Mouse (Mus musculus) liver, embryonic 14 days (tissue): ENCODE data around the gene 9130213A22Rik. TPM values are rescaled to one million over a fixed set of nuclear protein-coding genes. Genes with fewer than 3 reads are reported as not detected.

ENCODE experiments used
- polyA plus RNA-seq: library from polyadenylated mRNA; depleted of rRNA; stranded (reverse); fragments of >200 nt; gene quantifications from 2 replicates; pipeline ENCODE4 v1.2.3, GENCODE M21; 2012; rRNA removed

Gene 9130213A22Rik
- polyA plus RNA-seq, result 0.03 and 0.07 TPM in 2 replicates

GRCm38 (mm10) chr11:69122336-69122951 is at the start of gene 9130213A22Rik:
Gene 9130213A22Rik (minus strand): TSS chr11:69122589.

GRCm38 (mm10) chr11:69156800-69157199 is 34.4 kb upstream of the 9130213A22Rik start, which contains the start of gene Alox12b:
Gene Alox12b (plus strand): TSS chr11:69156989.

GRCm38 (mm10) chr11:69125852-69125918 is 3.3 kb upstream of the 9130213A22Rik start, which contains the start of gene Aloxe3:
Gene Aloxe3 (plus strand): TSS chr11:69125896.

GRCm38 (mm10) chr11:69120221-69121000 is 2.0 kb downstream of the 9130213A22Rik start, which contains the start of gene Hes7:
Gene Hes7 (plus strand): TSS chr11:69120404.

GRCm38 (mm10) chr11:69094697-69095429 is 27.5 kb downstream of the 9130213A22Rik start, which contains the start of gene Per1:
Gene Per1 (plus strand): TSS chr11:69095217.

GRCm38 (mm10) chr11:69088103-69088855 is 34.1 kb downstream of the 9130213A22Rik start, which contains the start of gene Vamp2:
Gene Vamp2 (plus strand): TSS chr11:69088490.

GRCm38 (mm10) chr11:69070590-69071222 is 51.7 kb downstream of the 9130213A22Rik start, which contains the start of gene Tmem107:
Gene Tmem107 (plus strand): TSS chr11:69070806.

Other genes starting within 250 kb of the 9130213A22Rik start
- 0.06 and 0.11 TPM in 2 replicates for gene Rnf222, start 234.0 kb downstream of the 9130213A22Rik start, polyA plus RNA-seq
- 1,921 and 1,984 TPM in 2 replicates for gene Rpl26, start 221.0 kb downstream of the 9130213A22Rik start, polyA plus RNA-seq
- gene Odf4, start 195.5 kb downstream of the 9130213A22Rik start, polyA plus RNA-seq, result not detected in 2 replicates
- gene Arhgef15, start 165.1 kb downstream of the 9130213A22Rik start, polyA plus RNA-seq, result 1.2 and 1.5 TPM in 2 replicates
- gene Slc25a35, start 154.5 kb downstream of the 9130213A22Rik start, polyA plus RNA-seq, result 0.42 and 0.44 TPM in 2 replicates
- gene Rangrf, start 147.4 kb downstream of the 9130213A22Rik start, polyA plus RNA-seq, result 21.1 and 24.1 TPM in 2 replicates
- 10.1 and 13.1 TPM in 2 replicates for gene Pfas, start 114.1 kb downstream of the 9130213A22Rik start, polyA plus RNA-seq
- gene Ctc1, start 106.7 kb downstream of the 9130213A22Rik start, polyA plus RNA-seq, result 18.1 and 20.4 TPM in 2 replicates
- gene Aurkb, start 76.9 kb downstream of the 9130213A22Rik start, polyA plus RNA-seq, result 73.3 and 80.7 TPM in 2 replicates
- gene Borcs6, start 62.9 kb downstream of the 9130213A22Rik start, polyA plus RNA-seq, result 3.3 and 3.5 TPM in 2 replicates
- 11.6 and 12.9 TPM in 2 replicates for gene Tmem107, start 51.8 kb downstream of the 9130213A22Rik start, polyA plus RNA-seq
- 19.1 and 24.8 TPM in 2 replicates for gene Vamp2, start 34.1 kb downstream of the 9130213A22Rik start, polyA plus RNA-seq
- 1.5 and 1.9 TPM in 2 replicates for gene Per1, start 27.4 kb downstream of the 9130213A22Rik start, polyA plus RNA-seq
- gene Hes7, start 2.2 kb downstream of the 9130213A22Rik start, polyA plus RNA-seq, result 0.09 and 0.10 TPM in 2 replicates
- 0.05 and 0.08 TPM in 2 replicates for gene Aloxe3, start 3.3 kb upstream of the 9130213A22Rik start, polyA plus RNA-seq
- not detected in 2 replicates for gene Alox12b, start 34.4 kb upstream of the 9130213A22Rik start, polyA plus RNA-seq
- gene Alox8, start 75.3 kb upstream of the 9130213A22Rik start, polyA plus RNA-seq, result 0.01 TPM in 2 replicates
- under 0.01 TPM in 1 of 2 replicates, not detected in the other for gene Gucy2e, start 114.4 kb upstream of the 9130213A22Rik start, polyA plus RNA-seq
- 9.3 and 9.8 TPM in 2 replicates for gene Cntrob, start 201.2 kb upstream of the 9130213A22Rik start, polyA plus RNA-seq
- gene Trappc1, start 201.4 kb upstream of the 9130213A22Rik start, polyA plus RNA-seq, result 55.4 and 56.6 TPM in 2 replicates
- gene Kcnab3, start 203.7 kb upstream of the 9130213A22Rik start, polyA plus RNA-seq, result 0.10 and 0.15 TPM in 2 replicates
- 0.39 and 0.54 TPM in 2 replicates for gene Rnf227, start 217.9 kb upstream of the 9130213A22Rik start, polyA plus RNA-seq
- 12.1 and 13.2 TPM in 2 replicates for gene Chd3, start 246.8 kb upstream of the 9130213A22Rik start, polyA plus RNA-seq